Mouse (Mus musculus) CD4-positive, CD25-positive, alpha-beta regulatory T cell (primary cell): ENCODE measurements around the gene Rab3il1. TPM values are rescaled to one million over a fixed set of nuclear protein-coding genes. Genes with fewer than 3 reads are reported as not detected.

Experiments
- polyA plus RNA-seq: library from polyadenylated mRNA; unstranded; fragments of 100-300 nt; shearing (Covaris generic); gene quantifications from one replicate; pipeline ENCODE4 v1.2.1, GENCODE M21; 2017

Rab3il1 gene
- 0.59 TPM for polyA plus RNA-seq

DNA sequence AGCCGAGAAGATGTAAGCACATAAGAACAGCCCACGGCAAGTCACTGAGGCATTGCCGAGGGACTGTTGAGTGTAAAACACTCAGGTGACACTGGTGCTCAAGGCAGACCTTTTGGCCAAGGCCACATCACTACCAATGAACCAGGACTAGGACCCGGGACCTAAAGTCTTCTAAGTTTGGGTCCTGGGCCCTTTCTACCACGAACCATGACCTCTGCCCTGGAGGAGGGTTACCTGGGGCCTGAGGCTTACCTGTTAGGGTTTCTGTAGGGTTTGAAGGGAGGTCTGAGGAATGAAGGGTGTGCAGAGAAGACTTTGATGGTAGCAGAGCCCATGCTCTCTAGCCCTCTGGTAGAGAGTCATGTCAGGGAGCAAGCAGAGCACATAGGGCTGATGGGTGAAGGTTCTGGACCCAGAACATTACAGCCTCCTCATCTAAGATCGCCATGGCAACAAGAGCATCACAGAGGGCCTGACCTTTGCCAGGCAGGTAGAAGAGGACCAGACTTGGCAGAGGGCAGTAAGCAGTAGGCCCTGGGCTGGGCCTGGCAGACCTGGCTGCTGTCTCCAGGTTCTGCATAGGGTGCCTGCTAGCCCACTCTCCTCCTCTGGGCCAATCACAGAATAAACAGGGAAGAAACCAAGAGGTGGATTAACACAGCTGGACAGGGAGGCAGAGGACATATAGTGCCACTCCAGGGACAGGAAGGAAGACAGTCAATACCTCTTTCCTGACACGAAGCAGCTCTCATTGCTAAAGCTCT lies at the start of gene Rab3il1, which contains the start of gene Best1:
Gene Rab3il1 (plus strand): TSS at position 464 of the 764 bp plus-strand sequence.
Gene Best1 (minus strand): TSS at position 428 of the 764 bp plus-strand sequence.

DNA sequence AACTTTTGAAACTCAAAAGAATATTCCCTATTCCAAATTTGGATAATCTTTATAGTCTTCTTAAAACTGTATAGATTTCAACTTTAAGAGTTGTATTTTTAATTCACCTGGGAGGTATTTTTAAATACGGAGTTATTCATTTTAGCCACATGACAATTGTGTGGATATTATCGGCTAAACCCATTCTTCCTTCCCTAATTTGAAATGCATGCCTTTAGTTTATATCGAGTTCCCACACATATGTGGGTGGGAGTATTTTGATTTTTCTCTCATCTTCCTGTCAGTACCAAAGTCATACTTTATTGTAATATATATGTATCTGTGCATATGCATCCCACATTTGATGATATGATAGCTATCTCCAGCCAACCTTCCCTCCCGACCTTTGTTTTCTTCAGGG lies 21.2 kb upstream of the Rab3il1 start, which contains the start of gene Fth1:
Gene Fth1 (plus strand): TSS at position 341 of the 400 bp plus-strand sequence.

DNA sequence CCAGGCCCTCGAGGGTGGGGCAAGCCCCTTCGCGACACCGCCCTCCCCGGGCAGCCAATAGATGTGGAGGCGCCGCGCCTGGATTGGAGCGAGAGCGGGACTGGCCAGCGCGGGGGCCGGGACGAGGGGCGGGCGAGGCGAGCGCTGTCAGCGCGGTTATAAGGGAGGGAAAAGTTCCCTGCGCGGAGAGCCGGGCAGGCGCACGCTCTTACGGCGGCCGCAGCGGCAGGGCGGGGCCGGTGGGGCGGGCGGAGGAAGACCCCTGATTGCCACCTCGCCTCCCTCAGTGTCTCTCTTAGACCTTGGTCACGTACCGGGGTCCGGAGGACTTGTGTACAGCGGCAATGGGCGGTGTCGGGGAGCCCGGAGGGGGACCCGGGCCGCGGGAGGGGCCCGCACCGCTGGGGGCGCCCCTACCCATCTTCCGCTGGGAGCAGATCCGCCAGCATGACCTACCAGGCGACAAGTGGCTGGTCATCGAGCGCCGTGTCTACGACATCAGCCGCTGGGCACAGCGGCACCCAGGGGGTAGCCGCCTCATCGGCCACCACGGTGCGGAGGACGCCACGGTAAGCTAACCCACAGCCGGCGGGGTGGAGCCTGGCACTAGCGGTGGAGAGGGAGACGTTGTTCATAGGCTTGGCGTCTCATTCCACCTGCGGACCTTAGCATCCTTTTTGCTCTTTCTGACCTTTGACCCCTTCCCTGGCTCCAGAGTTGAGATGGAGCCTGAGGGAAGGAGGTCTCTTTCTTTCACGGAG lies 40.1 kb downstream of the Rab3il1 start, which contains the start of gene Fads3:
Gene Fads3 (plus strand): TSS at position 182 of the 761 bp plus-strand sequence.

Other genes with a start within 250 kb of the Rab3il1 start
- not detected for gene Scgb2a2, start 154.1 kb upstream of the Rab3il1 start, polyA plus RNA-seq
- gene Incenp, start 102.1 kb upstream of the Rab3il1 start, polyA plus RNA-seq = 38.5 TPM
- gene Fth1, start 21.1 kb upstream of the Rab3il1 start, polyA plus RNA-seq = 1,866 TPM
- gene Best1, start within 50 bp of the Rab3il1 start, polyA plus RNA-seq = 0.14 TPM
- not detected for gene Fads3, start 39.9 kb downstream of the Rab3il1 start, polyA plus RNA-seq
- 0.13 TPM for gene Fads2, start 100.1 kb downstream of the Rab3il1 start, polyA plus RNA-seq
- 12.5 TPM for gene Fads1, start 181.2 kb downstream of the Rab3il1 start, polyA plus RNA-seq
- 304 TPM for gene Tmem258, start 202.3 kb downstream of the Rab3il1 start, polyA plus RNA-seq
- gene Fen1, start 202.5 kb downstream of the Rab3il1 start, polyA plus RNA-seq = 36.3 TPM
- gene Myrf, start 239.1 kb downstream of the Rab3il1 start, polyA plus RNA-seq = 0.07 TPM